Mouse (Mus musculus): ENCODE measurements at regions not wholly inside any gene's neighbourhood (a gene's known extent, or its start where the extent isn't known, plus 50 kb on each side); places are given as distances from the start of the nearest gene placed in this dataset.

DNA sequence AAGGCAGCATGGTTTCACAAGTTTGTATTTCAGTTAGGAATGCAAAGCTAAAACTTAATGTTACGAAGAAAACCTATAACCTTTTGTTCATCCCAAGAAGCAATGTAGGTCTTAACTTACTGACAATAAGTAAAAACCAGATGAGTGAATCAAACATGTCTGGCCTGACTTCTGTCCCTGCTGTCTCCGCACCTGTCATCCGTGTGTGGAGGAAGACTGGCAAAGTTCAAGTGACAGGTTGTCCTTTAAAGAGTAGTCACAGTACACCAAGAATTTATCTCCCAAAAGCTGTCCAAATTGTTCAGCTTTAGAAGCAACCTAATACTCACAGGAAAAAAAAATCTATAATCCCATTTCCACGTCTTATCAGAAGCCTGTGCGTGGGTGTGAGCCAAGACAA lies 146.3 kb upstream of the Gm10181 start:
- no peak for DNase-seq (ENCODE audit: low spot score in 2 of 2)

DNA sequence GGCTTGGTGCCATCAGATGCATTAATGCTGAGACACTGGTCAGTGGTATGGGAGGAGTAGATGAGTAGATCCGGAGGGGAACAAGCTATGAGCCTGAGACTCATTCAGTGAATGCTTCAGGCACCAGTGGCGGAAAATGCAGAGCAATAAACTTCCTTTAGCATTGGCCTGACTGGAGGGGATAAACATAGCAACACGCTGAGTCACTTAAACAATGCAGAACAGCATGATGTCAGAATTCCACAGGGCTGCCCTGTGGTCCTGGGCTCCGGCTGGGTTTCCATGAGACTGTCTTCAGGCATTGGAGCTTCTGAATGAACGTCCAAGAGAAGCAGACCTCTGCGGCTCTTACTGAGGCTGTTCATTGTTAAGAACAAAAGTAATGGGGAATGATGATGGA lies 145.4 kb upstream of the Gm10181 start:
- DNase-seq (ENCODE audit: low spot score in 2 of 2) = no peak

DNA sequence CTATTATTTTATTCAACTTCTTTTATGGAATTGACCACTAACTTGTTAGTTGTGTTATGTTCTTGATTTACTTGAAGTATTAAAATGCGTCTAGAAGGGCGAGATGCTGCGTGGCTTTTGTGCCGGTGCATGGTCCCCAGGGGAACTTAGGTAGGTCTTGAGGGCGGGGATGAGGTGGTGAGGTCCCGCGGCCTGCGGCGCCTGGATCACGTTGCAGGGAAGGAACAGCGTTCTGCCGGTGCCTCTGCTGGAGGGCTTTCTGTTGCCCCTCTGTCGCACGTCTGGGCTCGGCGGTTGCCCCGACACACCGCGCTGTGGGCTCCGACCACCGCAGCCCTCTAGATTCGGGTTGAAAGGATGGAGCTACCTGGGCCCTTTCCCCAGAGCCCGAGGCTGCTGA lies 136.7 kb upstream of the Gm10181 start:
- DNase-seq (ENCODE audit: low spot score in 2 of 2) = no peak

DNA sequence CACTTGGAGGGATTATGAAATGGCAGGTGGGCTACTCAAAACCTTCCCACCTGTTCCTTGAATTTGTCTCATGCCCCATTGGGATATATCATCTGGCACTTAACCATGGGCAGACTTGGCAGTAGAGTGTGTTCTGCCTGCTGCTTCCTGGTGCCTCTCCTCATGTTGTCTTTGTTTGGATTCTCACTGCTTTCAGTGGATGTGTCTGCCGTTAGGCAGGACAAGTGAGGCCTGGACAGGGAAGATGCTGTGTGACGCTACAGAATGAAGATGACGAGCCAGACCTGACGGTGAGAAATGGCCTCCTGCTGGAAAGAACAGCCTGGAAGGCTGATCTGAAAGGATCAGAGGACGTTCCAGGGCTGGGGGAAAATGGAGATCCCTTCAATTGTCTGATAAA lies 133.6 kb upstream of the Gm10181 start:
- DNase-seq (ENCODE audit: low spot score in 2 of 2) = no peak

DNA sequence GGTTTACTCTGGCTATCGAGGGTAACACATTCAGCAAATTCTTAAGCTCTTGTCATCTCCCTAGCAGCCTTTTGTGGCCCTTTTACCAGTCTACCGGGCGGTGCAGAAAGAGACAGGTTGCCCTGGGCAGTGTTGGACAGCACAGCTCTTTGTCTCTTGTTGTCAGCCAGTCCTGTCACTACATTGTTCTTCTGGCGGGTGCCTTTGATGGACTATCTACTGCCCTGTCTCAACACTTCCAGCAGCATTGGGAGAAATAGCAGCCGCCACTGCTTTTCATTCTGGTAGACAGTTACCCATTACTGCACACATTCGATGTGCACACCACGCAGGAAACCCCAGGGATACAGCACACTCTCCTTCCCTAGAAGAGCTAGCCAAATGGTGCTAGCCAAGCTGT lies 132.7 kb upstream of the Gm10181 start:
- DNase-seq (ENCODE audit: low spot score in 2 of 2) = no peak

DNA sequence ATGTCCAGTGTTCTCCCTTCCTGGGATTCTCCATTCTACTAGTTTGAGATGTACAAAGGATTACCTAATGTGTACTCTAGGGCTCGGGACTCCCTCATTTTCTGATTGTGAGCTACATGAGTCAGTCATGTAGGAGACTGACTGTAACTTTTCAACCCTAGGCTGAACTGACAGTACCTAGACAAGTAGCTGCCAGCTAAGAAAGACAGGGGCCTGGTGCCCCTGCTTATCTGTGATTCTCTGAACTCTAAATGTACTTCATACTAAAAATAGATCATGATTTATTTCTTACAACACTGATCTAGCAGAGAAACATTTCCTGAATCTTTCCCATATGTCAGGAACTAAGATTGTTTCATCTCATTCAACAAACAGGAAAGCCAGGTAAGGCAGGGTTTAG lies 125.9 kb upstream of the Gm10181 start:
- no peak for DNase-seq (ENCODE audit: low spot score in 2 of 2)

DNA sequence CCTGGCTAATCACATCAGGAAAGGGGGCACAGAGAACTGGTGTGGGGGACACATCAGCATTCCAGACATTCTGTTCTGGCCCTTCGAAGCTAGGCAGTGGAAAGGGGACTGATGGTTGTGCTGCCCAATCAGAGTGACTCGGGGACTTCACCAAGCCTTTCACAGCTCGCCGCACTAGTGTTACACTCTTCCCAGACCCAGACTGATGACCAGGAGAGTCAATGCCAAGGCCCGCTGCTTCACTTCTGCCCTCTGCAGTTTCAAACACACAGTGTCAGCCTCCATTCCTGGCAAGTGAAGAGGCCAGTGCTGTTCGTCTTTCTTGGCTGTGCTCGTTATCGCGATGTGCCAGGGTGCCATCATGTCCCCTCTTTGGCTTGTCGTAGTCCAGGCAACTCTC lies 121.7 kb upstream of the Gm10181 start:
- no peak for DNase-seq (ENCODE audit: low spot score in 2 of 2)

DNA sequence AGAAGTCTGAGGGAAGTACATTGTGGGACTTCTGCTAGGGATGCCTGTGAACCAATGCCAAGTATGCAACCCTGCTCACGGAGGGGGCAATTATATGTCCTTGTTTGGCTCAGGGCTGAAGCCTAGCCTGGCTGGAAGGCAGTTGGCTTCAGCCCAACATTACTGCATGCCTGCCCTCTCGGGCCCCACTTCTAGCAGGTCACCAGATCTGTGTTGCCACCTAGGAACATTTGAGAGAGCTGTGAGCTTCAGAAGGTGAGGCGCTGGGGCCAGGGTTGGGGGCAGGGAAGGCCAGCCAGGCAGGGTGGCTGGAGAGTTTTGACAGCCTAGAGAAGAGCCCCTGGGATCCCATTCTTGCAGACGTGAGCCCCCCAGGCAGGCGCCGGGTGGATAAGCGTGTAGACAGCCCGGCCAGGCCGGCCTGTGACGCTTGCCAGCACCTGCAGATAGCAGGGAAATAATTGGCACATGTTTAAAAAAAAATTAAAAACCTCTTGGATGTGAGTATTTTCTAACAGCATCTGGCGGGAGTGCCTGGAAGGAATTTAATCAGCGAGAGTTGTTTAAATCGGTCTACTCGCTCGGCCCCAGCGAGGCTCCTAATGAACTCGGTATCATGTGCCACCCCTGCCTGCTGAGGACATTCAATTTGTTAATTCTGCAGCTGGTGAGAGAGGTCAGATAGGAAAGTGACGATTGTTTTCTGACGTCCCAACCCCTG lies 115.0 kb upstream of the Gm10181 start:
- DNase-seq (ENCODE audit: low spot score in 2 of 2) = no peak

DNA sequence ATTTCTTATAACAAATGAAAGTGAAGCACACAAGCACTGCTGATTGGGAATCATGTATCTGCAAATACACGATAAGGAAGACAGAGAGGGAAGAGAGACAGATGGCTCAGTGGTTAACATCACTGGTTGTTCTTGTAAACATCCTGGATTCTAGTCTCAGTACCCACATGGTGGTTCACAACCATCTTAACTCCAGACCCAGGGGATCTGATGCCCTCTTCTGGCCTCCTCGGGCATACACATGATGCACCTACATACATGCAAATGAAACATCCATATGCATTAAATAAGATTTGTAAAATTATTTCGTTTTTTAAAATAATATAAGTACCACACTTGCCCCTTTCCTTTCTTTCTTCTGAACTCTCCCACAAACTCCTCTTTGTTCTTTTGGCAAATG lies 106.4 kb upstream of the Gm10181 start:
- DNase-seq (ENCODE audit: low spot score in 2 of 2) = no peak

DNA sequence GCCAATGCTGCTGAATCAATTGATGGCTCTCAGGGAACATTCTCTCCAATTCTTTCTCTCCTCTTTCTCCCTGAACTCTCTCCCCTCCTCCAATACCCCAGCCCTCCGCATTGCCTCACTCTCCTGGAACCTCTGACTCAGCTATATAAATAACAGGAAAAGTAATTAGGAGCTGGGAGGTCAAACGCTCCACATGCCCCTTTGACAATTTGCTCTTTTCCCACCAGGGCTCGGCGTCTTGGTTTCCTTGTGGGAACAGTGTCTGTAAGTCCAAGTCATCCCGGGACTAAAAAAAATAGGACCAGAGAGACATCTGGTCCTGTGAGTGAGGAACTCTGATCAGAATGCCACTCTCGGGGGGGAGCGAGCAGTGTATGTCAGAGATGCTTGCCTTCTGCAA lies 94.7 kb upstream of the Gm10181 start:
- no peak for DNase-seq (ENCODE audit: low spot score in 2 of 2)

DNA sequence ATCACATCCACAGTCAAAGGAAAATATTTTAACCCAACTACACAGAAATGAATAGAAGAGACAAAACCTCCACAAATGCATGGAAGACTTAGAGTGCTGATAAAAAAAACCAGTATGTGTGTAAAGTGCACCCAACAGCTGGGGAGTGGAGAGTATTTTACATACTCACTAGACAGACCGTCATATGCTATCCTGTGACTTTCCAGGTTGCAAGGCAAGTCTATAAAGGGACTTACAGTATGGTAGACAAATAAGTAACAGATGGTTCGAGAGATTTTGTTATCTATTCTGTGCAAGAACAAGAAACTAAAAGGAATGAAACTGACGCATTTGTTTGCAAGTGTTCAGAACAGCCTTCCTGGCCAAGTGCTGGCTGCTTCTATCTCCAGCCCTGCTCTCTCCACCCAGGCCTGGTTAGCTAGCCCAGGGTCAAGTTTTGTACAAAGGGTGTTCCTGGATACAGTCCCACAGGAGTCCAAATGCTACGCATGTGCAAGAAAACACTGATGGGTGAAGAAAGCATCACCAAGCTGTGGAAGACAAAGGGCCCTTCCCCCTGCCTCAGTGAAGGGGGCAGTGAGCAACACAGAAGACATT lies 68.0 kb upstream of the Gm10181 start:
- no peak for DNase-seq (ENCODE audit: low spot score in 2 of 2)

DNA sequence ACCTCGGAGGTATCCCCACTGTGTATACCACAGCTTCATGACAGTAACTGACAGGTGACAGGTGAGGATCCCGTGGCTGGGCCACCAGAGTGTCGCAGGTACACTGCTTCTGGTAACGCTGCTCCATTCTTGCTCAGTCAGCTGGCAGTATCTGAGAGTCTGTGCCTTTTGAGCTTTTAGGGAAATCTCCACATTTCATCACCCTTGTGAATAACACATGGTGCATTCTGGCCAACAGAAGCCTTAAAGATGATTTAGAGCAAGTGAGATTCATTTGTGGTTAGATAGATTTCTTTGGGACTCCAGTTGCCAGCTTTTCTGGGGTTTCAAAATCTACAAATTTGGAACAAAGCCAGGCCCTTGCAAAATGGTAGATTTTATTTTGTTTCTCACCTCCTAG lies 66.8 kb upstream of the Gm10181 start:
- no peak for DNase-seq (ENCODE audit: low spot score in 2 of 2)

DNA sequence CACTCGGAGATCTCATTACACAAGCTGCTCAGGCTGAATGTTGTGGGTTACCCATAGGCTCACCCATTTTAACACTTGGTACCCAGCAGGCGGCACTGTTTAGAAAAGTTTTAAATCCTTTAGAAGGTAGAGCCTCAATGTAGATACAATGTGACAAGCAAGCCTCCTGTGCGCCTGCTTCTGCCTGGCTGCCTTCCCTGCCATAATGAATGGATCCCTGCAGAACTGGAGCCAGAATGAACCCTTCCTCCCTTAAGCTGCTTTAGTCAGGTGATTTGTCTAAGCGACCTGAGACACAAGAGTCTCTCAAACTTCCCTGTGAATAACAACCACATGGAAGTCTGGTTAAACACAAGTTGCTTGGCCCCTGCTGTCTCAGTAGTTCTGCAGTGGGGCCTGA lies 64.7 kb upstream of the Gm10181 start:
- no peak for DNase-seq (ENCODE audit: low spot score in 2 of 2)

DNA sequence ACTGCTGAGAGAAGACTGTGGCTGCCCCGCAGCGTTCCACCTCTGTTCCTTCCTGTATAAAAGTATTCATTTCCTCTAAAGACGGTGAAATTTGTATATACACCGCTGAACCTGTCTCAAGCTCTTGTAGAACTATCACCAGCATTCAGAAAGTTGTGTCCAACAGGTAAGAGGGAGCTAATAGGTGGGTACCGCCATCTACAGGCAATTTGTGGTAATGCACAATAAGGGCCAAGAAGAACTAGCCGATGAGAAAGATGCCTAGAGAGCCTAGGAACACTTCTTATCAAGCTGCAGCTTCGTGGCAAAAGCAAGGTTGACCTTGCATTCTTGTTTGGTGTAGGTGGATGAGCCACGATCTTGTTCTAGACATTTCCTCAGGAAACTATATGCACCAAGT lies 61.6 kb upstream of the Gm10181 start:
- peak in 1 of 2 experiments; percentile 6 for DNase-seq (ENCODE audit: low spot score in 2 of 2)

DNA sequence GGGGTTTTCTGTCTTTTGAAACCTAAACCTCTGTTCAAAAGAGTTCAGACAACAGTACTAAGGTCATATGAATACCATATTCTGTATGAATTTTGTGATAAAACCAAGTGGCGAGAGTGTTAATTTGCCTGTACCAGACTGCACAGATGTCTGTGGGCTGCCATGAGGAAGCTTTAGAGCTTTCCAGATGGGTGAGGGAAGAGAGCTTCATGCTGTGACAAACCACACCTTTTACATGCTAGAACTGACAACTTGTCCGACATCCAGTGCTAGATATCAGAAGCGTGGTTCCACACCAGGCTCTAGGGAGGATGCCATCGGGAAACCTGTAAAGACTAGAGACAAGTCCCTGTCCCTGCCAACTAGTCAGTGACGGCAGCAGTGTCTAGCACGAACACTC lies 60.9 kb upstream of the Gm10181 start:
- no peak for DNase-seq (ENCODE audit: low spot score in 2 of 2)

DNA sequence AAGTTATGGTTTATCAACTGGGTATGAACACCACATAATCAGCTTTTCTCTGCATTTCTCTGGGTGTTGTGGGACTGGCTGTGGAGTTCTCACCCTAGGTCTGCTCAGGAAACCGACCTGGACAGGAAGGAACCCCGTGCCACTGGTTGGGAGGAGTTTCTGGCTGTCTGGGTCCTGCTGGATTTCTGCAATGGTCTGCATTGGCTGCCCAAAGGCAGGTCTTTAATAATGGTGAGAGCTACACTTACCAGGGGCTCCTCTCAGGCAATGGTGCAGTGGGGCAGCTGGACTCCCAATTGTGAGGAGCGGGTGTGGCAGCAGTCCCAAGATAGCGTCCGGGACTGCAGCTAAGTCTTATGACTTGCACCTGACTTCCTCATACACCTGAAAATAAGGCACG lies 57.8 kb upstream of the Gm10181 start:
- DNase-seq (ENCODE audit: low spot score in 2 of 2) = no peak
